Mouse (Mus musculus): Measurements from ENCODE around the gene Snai1. TPM values are rescaled to one million over a fixed set of nuclear protein-coding genes. Genes with fewer than 3 reads are reported as not detected.

The Snai1 gene
- polyA plus RNA-seq (2014; fragmentation: Illumina TruSeq; extraction: RNeasy Lipid Tissue Mini Kit (QIAGEN cat#74804); ENCODE audit: low read depth, low replicate concordance), result not detected

DNA sequence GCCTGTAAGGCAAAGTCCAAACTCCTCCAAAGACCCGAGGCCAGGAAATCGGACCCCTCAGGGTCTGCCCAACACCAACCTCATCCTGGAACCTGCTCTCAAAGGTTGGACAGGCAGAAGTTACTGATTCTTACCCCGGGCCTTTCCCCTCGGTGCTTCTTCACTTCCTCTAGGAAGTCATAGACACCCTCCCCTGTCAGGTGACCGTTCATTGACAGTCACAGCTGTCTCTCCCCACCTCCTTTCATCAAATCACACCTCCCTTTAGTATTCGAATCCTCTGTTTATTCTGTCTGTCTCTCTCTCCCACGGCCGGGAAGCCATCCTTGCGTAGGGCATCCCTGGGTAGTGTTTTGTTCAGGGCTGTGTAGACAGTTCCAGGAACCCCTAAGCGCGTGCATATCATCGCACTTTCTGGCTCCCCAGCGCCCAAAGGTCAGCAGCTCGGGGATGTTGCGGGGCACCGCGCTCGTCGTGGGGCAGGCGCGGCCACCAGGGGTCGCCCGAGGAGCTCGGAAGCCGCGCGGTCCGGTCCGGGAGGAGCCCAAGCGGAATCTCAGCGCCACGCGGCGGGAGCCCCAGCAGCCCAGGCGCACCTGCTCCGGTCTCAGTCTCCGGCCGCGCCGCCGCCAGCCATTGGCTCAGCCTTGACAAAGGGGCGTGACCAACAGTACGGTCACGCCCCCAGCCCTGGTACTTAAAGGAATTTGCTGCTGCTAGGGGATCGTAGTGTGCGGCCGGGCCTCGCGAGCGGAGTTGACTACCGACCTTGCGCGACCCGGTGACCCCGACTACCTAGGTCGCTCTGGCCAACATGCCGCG is at the start of gene Snai1:
Snai1 (plus strand) TSS at position 720 of the 822 bp plus-strand sequence.

DNA sequence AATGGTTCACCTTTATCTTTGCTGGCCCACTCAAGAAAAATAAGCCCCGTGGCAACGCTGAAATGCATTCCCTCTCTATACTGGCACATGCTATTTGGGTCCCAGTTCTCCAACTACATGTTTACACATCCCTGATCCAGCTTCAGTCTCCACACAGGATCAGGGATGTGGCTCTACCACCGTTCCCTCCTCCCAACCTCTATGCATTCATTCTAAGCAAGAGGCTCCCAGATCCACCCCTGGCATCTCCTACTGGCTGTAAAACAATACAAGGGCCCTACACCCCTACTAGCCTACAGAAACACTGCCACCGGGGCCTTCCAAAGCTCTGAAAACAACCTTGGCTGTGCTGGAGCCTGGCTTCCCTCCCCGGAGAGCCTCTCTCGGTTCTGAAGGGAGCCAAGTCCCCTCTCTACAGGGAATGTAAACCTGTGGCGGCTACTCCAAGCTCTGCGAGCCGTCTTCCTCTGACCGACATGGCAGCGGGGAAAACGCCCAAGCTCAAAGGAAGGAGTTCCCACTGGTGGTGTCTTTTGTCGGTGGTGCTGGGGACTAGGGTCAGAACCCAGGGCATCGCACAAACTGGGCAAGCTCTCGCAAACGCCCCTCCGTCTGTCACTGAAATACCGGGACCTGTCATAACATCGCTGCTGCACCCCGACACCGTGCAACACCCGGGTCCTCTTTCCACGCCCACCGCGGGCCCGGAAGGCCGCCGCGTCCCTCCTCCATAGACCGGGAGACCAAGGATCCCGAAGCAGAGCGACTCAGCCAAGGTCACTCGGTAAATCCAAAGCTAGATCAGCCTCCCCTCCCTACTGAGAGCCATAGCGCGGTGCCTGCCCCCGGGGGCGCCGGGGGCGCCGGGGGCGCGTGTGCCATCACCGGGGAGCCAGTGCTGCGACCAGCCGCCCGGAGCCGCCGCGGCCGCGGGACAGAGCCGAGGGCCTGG is 46.0 kb upstream of the Snai1 start, which contains the start of gene Rnf114:
Rnf114 (plus strand) TSS at position 889 of the 952 bp plus-strand sequence.

DNA sequence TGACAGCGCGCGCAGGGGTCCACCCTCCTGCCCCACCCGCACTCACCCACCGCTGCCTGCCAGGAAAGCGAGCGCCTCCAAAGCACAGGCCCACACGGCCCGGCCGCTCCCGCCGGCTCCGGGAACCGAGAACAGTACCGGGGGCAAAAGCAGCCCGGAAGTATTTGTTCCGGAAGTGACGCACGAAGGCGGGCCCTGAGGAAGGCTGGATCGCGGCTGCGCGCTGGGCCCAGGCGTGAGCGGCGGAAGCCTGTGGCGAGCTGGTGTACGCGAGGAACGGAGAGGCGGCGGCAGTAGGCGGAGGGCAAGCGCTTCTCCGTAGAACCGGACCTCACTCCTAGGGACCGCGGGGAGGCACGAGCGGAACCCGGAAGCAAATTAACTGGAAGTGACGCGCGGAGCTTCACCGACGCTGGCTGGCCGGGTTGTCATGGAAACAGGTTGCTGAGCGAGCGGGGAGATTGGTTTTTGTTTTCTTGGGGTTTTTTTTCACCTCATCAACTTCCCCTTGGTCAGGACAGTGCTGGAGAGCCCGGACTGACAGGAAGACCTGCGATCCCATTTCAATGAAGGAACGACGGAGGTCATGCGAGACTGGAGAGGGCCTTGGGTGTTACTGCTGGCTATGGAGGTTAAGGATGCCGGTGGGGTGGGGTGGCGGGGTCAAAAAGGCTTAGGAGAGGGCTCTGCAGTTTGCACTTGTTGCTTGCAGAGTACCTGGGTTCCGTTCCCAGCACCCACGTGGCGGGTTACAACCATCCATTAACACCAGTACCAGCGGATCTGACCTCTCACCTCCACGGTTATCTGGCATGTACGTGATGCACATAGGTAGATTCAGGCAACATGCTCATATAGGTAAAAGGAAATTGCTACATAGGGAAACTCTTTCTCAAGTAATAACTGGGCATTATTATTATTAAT is 45.0 kb upstream of the Snai1 start, which contains the start of gene Spata2:
Spata2 (minus strand) TSS at position 175 of the 924 bp plus-strand sequence.

Other genes with a start within 250 kb of the Snai1 start
- 5.0 TPM for gene B4galt5, start 189.0 kb upstream of the Snai1 start, polyA plus RNA-seq (2014; fragmentation: Illumina TruSeq; extraction: RNeasy Lipid Tissue Mini Kit (QIAGEN cat#74804); ENCODE audit: low read depth, low replicate concordance)
- 10.3 TPM for gene Slc9a8, start 116.5 kb upstream of the Snai1 start, polyA plus RNA-seq (2014; fragmentation: Illumina TruSeq; extraction: RNeasy Lipid Tissue Mini Kit (QIAGEN cat#74804); ENCODE audit: low read depth, low replicate concordance)
- gene Rnf114, start 45.5 kb upstream of the Snai1 start, polyA plus RNA-seq (2014; fragmentation: Illumina TruSeq; extraction: RNeasy Lipid Tissue Mini Kit (QIAGEN cat#74804); ENCODE audit: low read depth, low replicate concordance), result 19.9 TPM
- 1.7 TPM for gene Spata2, start 45.3 kb upstream of the Snai1 start, polyA plus RNA-seq (2014; fragmentation: Illumina TruSeq; extraction: RNeasy Lipid Tissue Mini Kit (QIAGEN cat#74804); ENCODE audit: low read depth, low replicate concordance)
- 45.4 TPM for gene Ube2v1, start 93.9 kb downstream of the Snai1 start, polyA plus RNA-seq (2014; fragmentation: Illumina TruSeq; extraction: RNeasy Lipid Tissue Mini Kit (QIAGEN cat#74804); ENCODE audit: low read depth, low replicate concordance)
- gene Gm20431, start 123.3 kb downstream of the Snai1 start, polyA plus RNA-seq (2014; fragmentation: Illumina TruSeq; extraction: RNeasy Lipid Tissue Mini Kit (QIAGEN cat#74804); ENCODE audit: low read depth, low replicate concordance), result not detected
- gene Cebpb, start 150.7 kb downstream of the Snai1 start, polyA plus RNA-seq (2014; fragmentation: Illumina TruSeq; extraction: RNeasy Lipid Tissue Mini Kit (QIAGEN cat#74804); ENCODE audit: low read depth, low replicate concordance), result 21.7 TPM
- gene Tmem189, start 151.6 kb downstream of the Snai1 start, polyA plus RNA-seq (2014; fragmentation: Illumina TruSeq; extraction: RNeasy Lipid Tissue Mini Kit (QIAGEN cat#74804); ENCODE audit: low read depth, low replicate concordance), result 2.5 TPM

All from liver, adult 10 weeks (tissue).